Mouse (Mus musculus): Measurements from ENCODE around the gene Nudt8. TPM values are rescaled to one million over a fixed set of nuclear protein-coding genes. Genes with fewer than 3 reads are reported as not detected.
A peak's percentile ranks its signal among the peaks of the same experiment; 100 is the strongest.
"Not testable (repeated sequence)": the region's sequence is repeated elsewhere in the genome, so short reads cannot be mapped to it uniquely, and the experiment has no call there.

The Nudt8 gene
- polyA plus RNA-seq, 1 experiment from 2014 or later, result 26.8 TPM

DNA sequence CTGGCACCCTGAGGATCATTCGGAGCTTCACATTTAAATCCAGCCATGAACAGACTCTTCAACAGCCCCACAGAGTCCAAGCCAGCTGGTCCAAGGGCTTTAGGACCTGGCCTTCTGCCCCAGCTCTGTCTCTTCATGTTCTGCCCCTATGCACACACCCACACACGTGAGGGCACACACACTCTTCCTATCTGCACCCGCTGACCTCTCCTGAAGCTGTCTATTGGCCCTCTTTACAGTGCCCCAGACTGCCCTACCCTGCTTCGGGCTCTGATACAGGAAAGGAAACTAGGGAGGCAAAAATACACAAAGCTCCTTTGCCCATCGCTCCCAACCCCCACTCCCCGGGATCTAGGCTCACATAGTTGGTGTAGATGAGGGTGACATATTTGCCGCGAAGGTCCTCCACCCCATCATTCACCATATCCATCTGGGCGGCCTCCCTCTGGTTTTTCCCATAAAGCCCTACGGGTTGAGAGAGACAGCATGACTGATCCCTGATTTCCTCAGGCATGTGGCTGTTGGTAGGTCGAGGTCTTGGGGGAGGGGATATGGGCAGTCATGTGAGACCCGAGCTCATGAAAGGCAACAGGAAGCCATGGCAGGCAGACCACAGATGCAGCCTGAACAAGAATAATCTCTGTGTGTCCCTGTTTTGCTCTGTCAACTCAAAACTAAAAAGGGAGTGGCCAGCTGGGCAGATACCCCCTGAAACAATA, 36.1 kb downstream of the Nudt8 start:
- no peaks in the 10 kb centered on the region for H3K9me3 ChIP-seq (ENCODE audit: control insufficient read depth, low read length)
- no peaks in the 10 kb centered on the region for H3K27me3 ChIP-seq (ENCODE audit: control insufficient read depth, insufficient read depth, low read length)
- WGBS, result 68% methylated on average over 12 of the region's 12 CpGs
- peak overlapping the region; percentile 24; the same call in 1 of the 2 replicates for H3K4me2 ChIP-seq (ENCODE audit: low read length)
- DNase-seq (no peak), ATAC-seq (ENCODE audit: low FRiP score, low TSS enrichment) (no peak)
- no peak overlapping the region for H3K4me3 ChIP-seq (replicated peaks; ENCODE audit: low read depth, low read length)
- no peak overlapping the region for H3K9ac ChIP-seq (replicated peaks; ENCODE audit: low read length)
- H3K4me1 ChIP-seq (ENCODE audit: control insufficient read depth, insufficient read depth, low read length), result 0 out of 2 replicates have a peak, but pooled peaks cover 4% of the 10 kb centered on the region
- no peaks in the 10 kb centered on the region for H3K36me3 ChIP-seq (ENCODE audit: control insufficient read depth, insufficient read depth, low read length)
- no peak overlapping the region for H3K27ac ChIP-seq (replicated peaks; ENCODE audit: low read depth, low read length)

GRCm38 (mm10) chr19:4037154-4037787, 36.9 kb downstream of the Nudt8 start:
- H3K4me1 ChIP-seq (ENCODE audit: control insufficient read depth, insufficient read depth, low read length); H3K36me3 ChIP-seq (ENCODE audit: control insufficient read depth, insufficient read depth, low read length): not testable (repeated sequence)
- 16% methylated on average over 7 of the region's 8 CpGs for WGBS

GRCm38 (mm10) chr19:4037788-4038232, 37.4 kb downstream of the Nudt8 start, which contains the start of gene Gstp1:
TSS of gene Gstp1 (minus strand) at chr19:4037985.
- Histone ChIP-seq H3K27me3 (ENCODE audit: control insufficient read depth, insufficient read depth, low read length) (no peaks in the 10 kb centered on the region), H3K4me3 (replicated peaks; ENCODE audit: low read depth, low read length) (peak within 1 kb of the TSS; percentile 59), H3K9ac (replicated peaks; ENCODE audit: low read length) (peak within 1 kb of the TSS; percentile 75), H3K4me2 (ENCODE audit: low read length) (peak within 1 kb of the TSS; percentile 78), H3K27ac (replicated peaks; ENCODE audit: low read depth, low read length) (peak within 1 kb of the TSS; percentile 57), H3K9me3 (ENCODE audit: control insufficient read depth, low read length) (no peaks in the 10 kb centered on the region), H3K36me3 (ENCODE audit: control insufficient read depth, insufficient read depth, low read length) (no peaks in the 10 kb centered on the region), H3K4me1 (ENCODE audit: control insufficient read depth, insufficient read depth, low read length) (0 out of 2 replicates have a peak, but pooled peaks cover 4% of the 10 kb centered on the region)
- WGBS, result under 1% methylated on average over 26 of the region's 26 CpGs
- DNase-seq, result peak; percentile 89
- peak; percentile 68; the same call in 1 of the 2 replicates for ATAC-seq (ENCODE audit: low FRiP score, low TSS enrichment)

More at GRCm38 (mm10) chr19:4037154-4037787, 36.9 kb downstream of the Nudt8 start:
- peak overlapping the region; percentile 75 for H3K9ac ChIP-seq (replicated peaks; ENCODE audit: low read length)
- H3K27me3 ChIP-seq (ENCODE audit: control insufficient read depth, insufficient read depth, low read length); DNase-seq; ATAC-seq (ENCODE audit: low FRiP score, low TSS enrichment); H3K9me3 ChIP-seq (ENCODE audit: control insufficient read depth, low read length): not testable (repeated sequence)
- H3K27ac ChIP-seq (replicated peaks; ENCODE audit: low read depth, low read length), result peak overlapping the region; percentile 57
- peak overlapping the region; percentile 78 for H3K4me2 ChIP-seq (ENCODE audit: low read length)
- H3K4me3 ChIP-seq (replicated peaks; ENCODE audit: low read depth, low read length), result peak overlapping the region; percentile 59

GRCm38 (mm10) chr19:4040941-4041340, 40.6 kb downstream of the Nudt8 start:
- WGBS, result 90% methylated on average over 5 of the region's 5 CpGs
- not testable (repeated sequence) for DNase-seq; H3K9ac ChIP-seq (replicated peaks; ENCODE audit: low read length); H3K27me3 ChIP-seq (ENCODE audit: control insufficient read depth, insufficient read depth, low read length); H3K4me1 ChIP-seq (ENCODE audit: control insufficient read depth, insufficient read depth, low read length); H3K9me3 ChIP-seq (ENCODE audit: control insufficient read depth, low read length); H3K36me3 ChIP-seq (ENCODE audit: control insufficient read depth, insufficient read depth, low read length); H3K27ac ChIP-seq (replicated peaks; ENCODE audit: low read depth, low read length); H3K4me2 ChIP-seq (ENCODE audit: low read length); ATAC-seq (ENCODE audit: low FRiP score, low TSS enrichment); H3K4me3 ChIP-seq (replicated peaks; ENCODE audit: low read depth, low read length)

DNA sequence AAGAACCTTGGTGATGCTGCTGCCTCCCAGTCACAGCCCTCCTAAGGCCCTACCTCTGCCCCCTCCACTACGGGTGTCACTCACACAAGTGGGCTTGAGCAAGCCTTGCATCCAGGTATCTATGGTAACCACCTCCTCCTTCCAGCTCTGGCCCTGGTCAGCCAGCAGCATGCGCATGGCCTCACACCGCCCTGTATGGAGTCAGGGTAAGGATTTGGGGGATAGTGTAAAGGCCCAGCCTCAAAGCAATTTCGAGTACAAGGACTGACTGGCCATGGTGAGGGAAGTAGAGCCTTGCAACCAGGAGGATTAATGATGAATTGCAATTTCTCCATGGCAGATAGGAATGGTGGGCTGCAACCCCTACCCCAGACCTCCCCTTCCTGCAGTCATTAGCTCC, 41.1 kb downstream of the Nudt8 start:
- H3K36me3 ChIP-seq (ENCODE audit: control insufficient read depth, insufficient read depth, low read length); H3K4me1 ChIP-seq (ENCODE audit: control insufficient read depth, insufficient read depth, low read length); H3K4me2 ChIP-seq (ENCODE audit: low read length); H3K9ac ChIP-seq (replicated peaks; ENCODE audit: low read length); H3K27ac ChIP-seq (replicated peaks; ENCODE audit: low read depth, low read length); H3K27me3 ChIP-seq (ENCODE audit: control insufficient read depth, insufficient read depth, low read length); DNase-seq; ATAC-seq (ENCODE audit: low FRiP score, low TSS enrichment); H3K9me3 ChIP-seq (ENCODE audit: control insufficient read depth, low read length); H3K4me3 ChIP-seq (replicated peaks; ENCODE audit: low read depth, low read length): not testable (repeated sequence)
- WGBS, result 82% methylated on average over 3 of the region's 4 CpGs

- Histone ChIP-seq H3K9me3 (ENCODE audit: control insufficient read depth, low read length) (no peaks in the 10 kb centered on the region), H3K27me3 (ENCODE audit: control insufficient read depth, insufficient read depth, low read length) (no peaks in the 10 kb centered on the region), H3K36me3 (ENCODE audit: control insufficient read depth, insufficient read depth, low read length) (no peaks in the 10 kb centered on the region), H3K27ac (replicated peaks; ENCODE audit: low read depth, low read length) (no peak overlapping the region), H3K4me2 (ENCODE audit: low read length) (no peak overlapping the region), H3K4me1 (ENCODE audit: control insufficient read depth, insufficient read depth, low read length) (no peaks in the 10 kb centered on the region), H3K9ac (replicated peaks; ENCODE audit: low read length) (no peak overlapping the region), H3K4me3 (replicated peaks; ENCODE audit: low read depth, low read length) (no peak overlapping the region)
- WGBS, result 79% methylated on average over 14 of the region's 14 CpGs
- DNase-seq (no peak), ATAC-seq (ENCODE audit: low FRiP score, low TSS enrichment) (no peak)
Measured at GRCm38 (mm10) chr19:4042124-4042523, 41.7 kb downstream of the Nudt8 start.

GRCm38 (mm10) chr19:4044109-4044508, 43.7 kb downstream of the Nudt8 start:
- 89% methylated on average over 5 of the region's 5 CpGs for WGBS
- not testable (repeated sequence) for DNase-seq; H3K9ac ChIP-seq (replicated peaks; ENCODE audit: low read length)

DNA sequence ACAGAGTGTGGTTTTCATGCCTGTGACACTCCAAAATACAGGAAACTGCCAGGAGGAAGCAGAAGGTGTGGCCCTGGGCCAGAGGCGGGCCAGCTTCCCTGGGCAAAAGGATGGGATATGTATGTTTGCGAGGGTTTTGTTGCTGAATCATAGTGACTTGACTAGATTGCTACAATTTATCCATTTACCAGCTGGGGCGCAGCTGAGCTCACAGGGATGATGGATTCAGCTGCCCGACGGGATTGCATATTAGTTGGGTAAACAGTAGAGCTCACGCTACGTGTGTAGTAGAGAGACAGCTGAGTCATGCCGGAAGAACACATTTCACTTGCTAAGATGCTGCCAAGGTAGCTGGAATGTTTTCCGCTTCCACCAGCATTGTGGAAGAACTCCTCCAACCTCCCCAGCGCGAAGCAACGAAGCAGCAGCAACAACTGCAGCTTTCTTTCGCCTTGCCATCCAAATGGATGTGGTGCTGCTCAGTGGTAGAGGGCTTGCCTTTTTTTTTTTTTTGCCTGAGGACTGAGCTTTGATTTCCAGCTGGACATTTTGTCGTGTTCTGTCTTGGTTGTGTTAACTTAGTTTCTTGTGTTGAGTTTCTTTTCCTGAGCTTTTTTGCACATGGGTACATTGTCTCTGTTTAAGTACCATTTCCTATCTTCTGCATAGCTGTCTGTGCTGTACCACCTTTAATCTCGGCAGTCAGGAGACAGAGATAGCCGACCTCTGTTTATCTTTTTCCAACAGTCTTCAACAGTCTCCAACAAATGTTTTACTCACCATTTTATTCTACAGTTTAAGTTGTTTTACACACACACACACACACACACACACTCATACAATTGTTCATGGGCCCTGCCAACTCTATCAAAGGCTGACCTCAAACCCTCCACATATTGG, 45.8 kb downstream of the Nudt8 start, which contains the start of gene Gstp2:
Gene Gstp2, minus strand, starts transcription at position 58 of the 900 bp plus-strand sequence.
- no peaks in the 10 kb centered on the region for H3K4me1 ChIP-seq (ENCODE audit: control insufficient read depth, insufficient read depth, low read length)
- no peak within 1 kb of the TSS for H3K9ac ChIP-seq (replicated peaks; ENCODE audit: low read length)
- H3K4me2 ChIP-seq (ENCODE audit: low read length), result no peak within 1 kb of the TSS
- peak; percentile 75 for DNase-seq
- no peak within 1 kb of the TSS for H3K27ac ChIP-seq (replicated peaks; ENCODE audit: low read depth, low read length)
- H3K27me3 ChIP-seq (ENCODE audit: control insufficient read depth, insufficient read depth, low read length), result no peaks in the 10 kb centered on the region
- no peaks in the 10 kb centered on the region for H3K36me3 ChIP-seq (ENCODE audit: control insufficient read depth, insufficient read depth, low read length)
- whole genome bisulfite sequencing, result 60% methylated on average over 16 of the region's 16 CpGs
- H3K4me3 ChIP-seq (replicated peaks; ENCODE audit: low read depth, low read length), result no peak within 1 kb of the TSS
- no peaks in the 10 kb centered on the region for H3K9me3 ChIP-seq (ENCODE audit: control insufficient read depth, low read length)
- no peak for ATAC-seq (ENCODE audit: low FRiP score, low TSS enrichment)

More at GRCm38 (mm10) chr19:4044109-4044508, 43.7 kb downstream of the Nudt8 start:
- not testable (repeated sequence) for H3K4me3 ChIP-seq (replicated peaks; ENCODE audit: low read depth, low read length); H3K4me1 ChIP-seq (ENCODE audit: control insufficient read depth, insufficient read depth, low read length); H3K9me3 ChIP-seq (ENCODE audit: control insufficient read depth, low read length); H3K27me3 ChIP-seq (ENCODE audit: control insufficient read depth, insufficient read depth, low read length); H3K36me3 ChIP-seq (ENCODE audit: control insufficient read depth, insufficient read depth, low read length); H3K27ac ChIP-seq (replicated peaks; ENCODE audit: low read depth, low read length); H3K4me2 ChIP-seq (ENCODE audit: low read length); ATAC-seq (ENCODE audit: low FRiP score, low TSS enrichment)
